16 mouse cellular contexts compared by ENCODE assay signal in the genomic region with DNA sequence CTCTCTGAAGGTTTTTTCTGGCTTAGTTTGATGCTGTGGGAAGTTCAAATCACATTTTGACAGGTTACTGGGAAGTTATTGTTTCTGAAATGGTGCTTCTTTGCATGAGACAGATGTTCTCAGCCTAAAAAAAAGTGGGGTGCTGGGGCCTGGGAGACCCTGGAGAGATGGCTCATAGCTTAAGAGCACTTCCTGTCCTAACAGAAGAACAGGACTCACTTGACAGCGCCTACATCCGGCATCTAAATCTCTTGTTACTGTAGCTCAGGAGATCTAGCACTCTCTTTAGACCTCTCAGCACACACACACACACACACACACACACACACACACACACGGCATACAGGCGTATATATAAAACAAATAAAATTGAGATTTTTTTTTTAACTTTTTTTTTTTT.
A peak's percentile ranks its signal among the peaks of the same experiment; 100 is the strongest.
DNase-seq lines count a peak whose midpoint lies in the region; ATAC-seq and TF ChIP-seq lines count a peak whose summit lies in the region.
"Had no signal": no experiment of that assay in that cellular context is flagged by ENCODE, and none has a peak within 500 bp of the region (broad histone marks: within the 10 kb centered on the region; RNA-seq: fewer than 3 reads in every experiment).

No protein-coding gene starts in this region.

- intact Hi-C loops in gastrocnemius, adult 2 months (cut with DNase I), result loop anchor here (5.0 kb wide), 1 partner anchor 44 kb away; no protein-coding TSS in a partner anchor
- intact Hi-C loops in left cerebral cortex, postnatal 25 days (cut with DNase I), result no loop called here

- TF ChIP-seq CTCF in gastrocnemius, adult 2 months (IDR thresholded peaks at IDR 0.05), result no peak
- no peak for TF ChIP-seq CTCF in spleen, adult 2 months (IDR thresholded peaks at IDR 0.05; ENCODE audit: extremely low read depth, insufficient read depth, insufficient read length, insufficient replicate concordance)

- peaks cover 15% of the 10 kb centered on the region; the same call in 1 of the 2 replicates for H3K4me1 ChIP-seq in spleen, adult 2 months (ENCODE audit: control insufficient read depth, insufficient read depth, insufficient read length)
- H3K4me1 ChIP-seq in intestine, embryonic 16.5 days (ENCODE audit: control insufficient read depth, insufficient read depth, low read length), result peaks cover 40% of the 10 kb centered on the region

- WGBS in spleen, adult 2 months, result 33% methylated on average over 4 of the region's 4 CpGs
- WGBS in intestine, embryonic 16.5 days, result 65% methylated on average over 4 of the region's 4 CpGs

- H3K9ac ChIP-seq in intestine, embryonic 16.5 days (ENCODE audit: low read depth, low read length), result no peak overlapping the region
- H3K9ac ChIP-seq: embryonic facial prominence, embryonic 15.5 days; midbrain, embryonic 13.5 days; stomach, embryonic 15.5 days had no signal

- ATAC-seq in intestine, embryonic 16.5 days, result no peak
- ATAC-seq: midbrain, embryonic 13.5 days had no signal

- TF ChIP-seq POLR2A in spleen, adult 2 months (IDR thresholded peaks at IDR 0.05; ENCODE audit: low read depth, low read length), result no peak

- peak overlapping the region; percentile 49; the same call in 1 of the 2 replicates for H3K4me2 ChIP-seq in intestine, embryonic 16.5 days (ENCODE audit: low read depth, low read length)
- H3K4me2 ChIP-seq: embryonic facial prominence, embryonic 15.5 days; midbrain, embryonic 13.5 days had no signal

- H3K27ac ChIP-seq in gastrocnemius, adult 2 months, result peak overlapping the region; percentile 51
- H3K27ac ChIP-seq in spleen, adult 2 months (ENCODE audit: insufficient read depth, low read length), result peak overlapping the region; percentile 5; the same call in 1 of the 2 replicates
- H3K27ac ChIP-seq in intestine, embryonic 16.5 days (ENCODE audit: low read length), result peak overlapping the region; percentile 68
- H3K27ac ChIP-seq: embryonic facial prominence, embryonic 15.5 days; forebrain, embryonic 10.5 days; midbrain, embryonic 13.5 days; stomach, embryonic 15.5 days had no signal

- peaks cover 9% of the 10 kb centered on the region for H3K36me3 ChIP-seq in spleen, adult 2 months (ENCODE audit: control insufficient read depth, insufficient read depth, low read length)
- no peaks in the 10 kb centered on the region for H3K36me3 ChIP-seq in intestine, embryonic 16.5 days (ENCODE audit: control insufficient read depth, insufficient read depth, low read length)

- no peaks in the 10 kb centered on the region for H3K9me3 ChIP-seq in intestine, embryonic 16.5 days (ENCODE audit: control insufficient read depth, low read length)
- H3K9me3 ChIP-seq: embryonic facial prominence, embryonic 15.5 days; forebrain, embryonic 10.5 days; midbrain, embryonic 13.5 days; stomach, embryonic 15.5 days had no signal

- no peak overlapping the region; the same call in 1 of the 2 replicates for H3K4me3 ChIP-seq in gastrocnemius, adult 2 months
- H3K4me3 ChIP-seq in spleen, adult 2 months (ENCODE audit: extremely low read depth, insufficient read depth, insufficient read length), result no peak overlapping the region
- peak overlapping the region; percentile 22 for H3K4me3 ChIP-seq in intestine, embryonic 16.5 days (ENCODE audit: low read length)
- H3K4me3 ChIP-seq: embryonic facial prominence, embryonic 15.5 days; forebrain, embryonic 10.5 days; midbrain, embryonic 13.5 days; stomach, embryonic 15.5 days had no signal

- DNase-seq in gastrocnemius, adult 2 months, result no peak
- DNase-seq in gastrocnemius, postnatal 25 days, result no peak
- peak in 1 of 2 experiments; percentile 25 for DNase-seq in spleen, adult 2 months (ENCODE audit: low read depth in 1 of 2, low spot score in 2 of 2)
- DNase-seq in spleen, adult 12 weeks (ENCODE audit: low spot score), result no peak
- DNase-seq in left cerebral cortex, postnatal 25 days (ENCODE audit: low spot score in 2 of 2), result no peak
- no peak for DNase-seq in left cerebral cortex, adult 11 months (ENCODE audit: low spot score)
- no peak for DNase-seq in natural killer cell, adult 2 months (ENCODE audit: low spot score in 2 of 2)
- DNase-seq: cerebellum, postnatal 14 days; embryo, embryonic 11 days; gastrocnemius, postnatal 10 days; thymus, adult 2 months had no signal

- H3K27me3 ChIP-seq in spleen, adult 2 months (ENCODE audit: control insufficient read depth, insufficient read depth, low read length), result no peaks in the 10 kb centered on the region
- no peaks in the 10 kb centered on the region for H3K27me3 ChIP-seq in intestine, embryonic 16.5 days (replicated peaks; ENCODE audit: control insufficient read depth, insufficient read depth, low read length)
- H3K27me3 ChIP-seq: embryonic facial prominence, embryonic 15.5 days; midbrain, embryonic 13.5 days; stomach, embryonic 15.5 days had no signal

Comparison
In these comparisons a context has a peak if more than half of its experiments do, and no peak if none do; other contexts are left out.
1. H3K27ac ChIP-seq: peak in every context shown above with its lines; median percentile 68 in intestine, embryonic 16.5 days; 51 in gastrocnemius, adult 2 months; 5 in spleen, adult 2 months.